ENCODE assay signal across 8 mouse cellular contexts in genomic region chr6:144782031-144782857, GRCm38 (mm10). TPM values are rescaled to one million over a fixed set of nuclear protein-coding genes. Genes with fewer than 3 reads are reported as not detected.
DNase-seq lines count a peak whose midpoint lies in the region; ATAC-seq and TF ChIP-seq lines count a peak whose summit lies in the region.

No protein-coding gene starts in this region.

- H3K4me3 ChIP-seq in forebrain, embryonic 13.5 days, result peak overlapping the region; percentile 75
- H3K4me3 ChIP-seq in intestine, embryonic 15.5 days (replicated peaks), result peak overlapping the region; percentile 81
- peak overlapping the region; percentile 74 for H3K4me3 ChIP-seq in stomach, postnatal 0 days (ENCODE audit: low read depth, low read length)

- H3K27ac ChIP-seq in forebrain, embryonic 13.5 days, result peak overlapping the region; percentile 66
- H3K27ac ChIP-seq in intestine, embryonic 15.5 days, result 0 out of 2 replicates have a peak overlapping the region, but pooled peaks have one; percentile 74
- no peak overlapping the region for H3K27ac ChIP-seq in stomach, postnatal 0 days (replicated peaks)

- H3K4me1 ChIP-seq in forebrain, embryonic 13.5 days, result peaks cover 28% of the 10 kb centered on the region
- peaks cover 7% of the 10 kb centered on the region for H3K4me1 ChIP-seq in intestine, embryonic 15.5 days (replicated peaks)
- peaks cover 2% of the 10 kb centered on the region; the same call in 1 of the 2 replicates for H3K4me1 ChIP-seq in stomach, postnatal 0 days (replicated peaks; ENCODE audit: control insufficient read depth, insufficient read depth)

- H3K9me3 ChIP-seq in forebrain, embryonic 13.5 days (replicated peaks), result no peaks in the 10 kb centered on the region
- H3K9me3 ChIP-seq in intestine, embryonic 15.5 days, result no peaks in the 10 kb centered on the region
- H3K9me3 ChIP-seq in stomach, postnatal 0 days (ENCODE audit: control insufficient read depth, low read length), result no peaks in the 10 kb centered on the region

- under 1% methylated on average over 43 of the region's 55 CpGs for WGBS in forebrain, embryonic 13.5 days
- 2% methylated on average over 54 of the region's 55 CpGs for WGBS in intestine, embryonic 15.5 days
- WGBS in stomach, postnatal 0 days, result 2% methylated on average over 28 of the region's 55 CpGs

- H3K36me3 ChIP-seq in forebrain, embryonic 13.5 days (ENCODE audit: poor library complexity, severe bottlenecking), result no peaks in the 10 kb centered on the region
- no peaks in the 10 kb centered on the region for H3K36me3 ChIP-seq in intestine, embryonic 15.5 days
- H3K36me3 ChIP-seq in stomach, postnatal 0 days (ENCODE audit: control insufficient read depth, insufficient read depth, low read length), result no peaks in the 10 kb centered on the region

- peak overlapping the region; percentile 81 for H3K9ac ChIP-seq in forebrain, embryonic 13.5 days
- H3K9ac ChIP-seq in intestine, embryonic 15.5 days, result peak overlapping the region; percentile 71
- peak overlapping the region; percentile 77 for H3K9ac ChIP-seq in stomach, postnatal 0 days (ENCODE audit: low read length)

- peak; percentile 5 to 13 for DNase-seq in left cerebral cortex, adult 18-20 months (ENCODE audit: low spot score in 2 of 2)
- no peak for DNase-seq in left cerebral cortex, adult 11 months (ENCODE audit: low spot score)
- DNase-seq in adrenal gland, adult 2 months, result peak; percentile 63
- no peak for DNase-seq in stomach, postnatal 0 days (ENCODE audit: low spot score)
- no peak for DNase-seq in frontal cortex, postnatal 14 days (ENCODE audit: low spot score in 2 of 2)

- peak; percentile 69 for ATAC-seq in forebrain, embryonic 13.5 days
- peak; percentile 49 for ATAC-seq in intestine, embryonic 15.5 days
- 0 out of 2 replicates have a peak, but pooled peaks have one; percentile 9 for ATAC-seq in megakaryocyte-erythroid progenitor cell, adult 5-6 weeks (replicated peaks; ENCODE audit: low FRiP score, low TSS enrichment, poor library complexity, severe bottlenecking)
- peak; percentile 55 for ATAC-seq in stomach, postnatal 0 days (ENCODE audit: low FRiP score, low TSS enrichment)

- no peak for TF ChIP-seq CTCF in stomach, postnatal 0 days (IDR thresholded peaks at IDR 0.05; ENCODE audit: low read depth)

- peaks cover 9% of the 10 kb centered on the region for H3K27me3 ChIP-seq in forebrain, embryonic 13.5 days
- no peaks in the 10 kb centered on the region; the same call in 1 of the 2 replicates for H3K27me3 ChIP-seq in intestine, embryonic 15.5 days (replicated peaks)
- H3K27me3 ChIP-seq in stomach, postnatal 0 days (ENCODE audit: control insufficient read depth, insufficient read depth, low read length), result no peaks in the 10 kb centered on the region

- no peak for TF ChIP-seq EP300 in stomach, postnatal 0 days (optimal IDR thresholded peaks at IDR 0.05)

- H3K4me2 ChIP-seq in forebrain, embryonic 13.5 days, result peak overlapping the region; percentile 92
- H3K4me2 ChIP-seq in intestine, embryonic 15.5 days (replicated peaks), result peak overlapping the region; percentile 98
- H3K4me2 ChIP-seq in stomach, postnatal 0 days (replicated peaks; ENCODE audit: low read depth), result peak overlapping the region; percentile 98

RNA-seq across cellular contexts. Expression of gene Sox5, which starts 0.5 kb away (rescaled TPM):
- total RNA-seq in left cerebral cortex, adult 18-20 months (2021), result 10 to 100 TPM; 49.5 to 54.4 TPM
- 10 to 100 TPM; 17.1 to 17.4 TPM for total RNA-seq in adrenal gland, adult 2 months (2021)
- polyA plus RNA-seq in adrenal gland, adult 2 months (2012; rRNA removed), result 3.7 and 4.2 TPM in 2 replicates
- 152 and 198 TPM in 2 replicates for polyA plus RNA-seq in forebrain, embryonic 13.5 days (2015; fragmentation: Nextera tagmentation; extraction: Ambion mirVana)
- 12.9 and 16.4 TPM in 2 replicates for polyA plus RNA-seq in intestine, embryonic 15.5 days (2015; fragmentation: Nextera tagmentation; extraction: Ambion mirVana)
- 1.7 and 9.1 TPM in 2 replicates for total RNA-seq in megakaryocyte-erythroid progenitor cell, adult 5-6 weeks (2014; fragmentation: Nextera tagmentation)
- 3.8 and 4.7 TPM in 2 replicates for total RNA-seq in megakaryocyte-erythroid progenitor cell, adult 5-6 weeks (2017)
- polyA plus RNA-seq in stomach, postnatal 0 days (2015; fragmentation: Nextera tagmentation; extraction: Ambion mirVana), result 9.0 and 9.8 TPM in 2 replicates

Comparison
In these comparisons a context has a peak if more than half of its experiments do, and no peak if none do; other contexts are left out.
1. DNase-seq: peak in left cerebral cortex, adult 18-20 months (2 of 2) and adrenal gland, adult 2 months (single experiment); none in left cerebral cortex, adult 11 months (single experiment), stomach, postnatal 0 days (single experiment) and frontal cortex, postnatal 14 days (0 of 2).
2. ATAC-seq: peak in every context shown above with its lines; median percentile 69 in forebrain, embryonic 13.5 days; 55 in stomach, postnatal 0 days; 49 in intestine, embryonic 15.5 days; 9 in megakaryocyte-erythroid progenitor cell, adult 5-6 weeks.
3. Peak in every context shown above with its lines, with median percentiles within 50 percentile points of each other: H3K4me2 ChIP-seq, H3K4me3 ChIP-seq and H3K9ac ChIP-seq.